Mouse (Mus musculus) MN1 (cell line): ENCODE measurements around the gene Slc16a10.
A peak's percentile ranks its signal among the peaks of the same experiment; 100 is the strongest.

Source experiments
- DNase-seq: peaks from one replicate; pipeline ENCODE4 v3.0.0-alpha.2; 2016; ENCODE audit warnings: low spot score

Gene Slc16a10

GRCm38 (mm10) chr10:40108992-40109391 lies 33.1 kb downstream of the Slc16a10 start:
- DNase-seq, result no peak

- DNase-seq, result no peak
These were observed 34.1 kb downstream of the Slc16a10 start for GRCm38 (mm10) chr10:40107995-40108394.

DNA sequence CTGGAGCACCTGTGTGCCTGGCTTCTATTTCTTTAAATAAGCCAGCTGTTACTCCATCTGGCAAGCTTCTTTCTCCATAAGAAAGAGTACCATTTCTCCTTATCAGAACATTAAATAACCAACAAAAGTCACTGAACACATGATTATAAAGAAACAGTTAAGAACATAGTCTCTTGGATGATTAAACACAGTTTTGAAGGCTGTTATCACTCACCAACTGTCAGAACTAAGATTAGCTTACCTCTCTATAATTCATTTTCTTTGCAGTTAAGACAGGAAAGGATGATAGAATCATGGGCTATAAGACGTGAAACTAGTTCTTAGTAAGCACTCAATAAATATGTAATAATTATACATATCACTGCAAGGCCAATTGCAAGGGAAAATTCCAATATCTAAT lies 36.9 kb downstream of the Slc16a10 start:
- no peak for DNase-seq

DNA sequence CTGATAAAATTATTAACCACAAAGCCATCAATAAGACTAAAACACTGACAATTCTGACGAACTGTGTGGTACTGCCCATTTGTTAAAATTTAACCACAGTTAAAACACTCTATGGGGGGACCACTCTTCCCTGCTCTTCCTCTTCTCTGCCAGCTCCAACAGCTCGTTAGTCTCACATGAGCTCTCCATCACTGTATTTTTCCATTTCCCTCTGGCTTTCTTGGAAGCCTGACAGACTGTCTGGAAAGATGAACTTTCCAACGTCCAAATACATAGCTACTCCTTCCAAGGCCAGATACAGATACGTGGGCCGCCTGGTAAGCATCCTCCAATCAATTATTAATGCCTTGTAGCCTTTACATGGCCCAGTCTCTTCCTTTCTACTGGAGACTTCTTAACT lies 38.3 kb downstream of the Slc16a10 start:
- no peak for DNase-seq

DNA sequence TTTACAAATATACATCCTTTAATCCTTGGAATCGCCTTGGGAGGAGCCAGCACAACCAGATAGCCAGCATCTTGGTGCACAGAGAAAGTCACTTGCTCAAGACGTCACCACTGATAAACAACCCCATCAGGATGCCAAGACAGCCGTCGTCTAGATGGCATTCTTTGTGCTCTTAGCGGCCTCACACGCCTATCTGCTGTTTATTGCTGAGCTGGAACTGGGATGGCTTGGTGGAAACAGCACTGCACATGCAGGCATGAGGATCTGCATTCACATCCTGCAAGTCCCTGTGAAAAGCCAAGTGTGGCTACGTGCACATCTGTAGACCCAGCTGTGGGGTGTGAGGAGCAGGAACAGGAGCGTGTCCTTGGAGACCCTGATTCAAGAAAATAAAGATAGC lies 39.1 kb downstream of the Slc16a10 start:
- no peak for DNase-seq

- DNase-seq, result no peak
These were observed 39.9 kb downstream of the Slc16a10 start for GRCm38 (mm10) chr10:40102166-40102565.

- DNase-seq, result no peak
These were observed 43.6 kb downstream of the Slc16a10 start for GRCm38 (mm10) chr10:40098441-40098840.

DNA sequence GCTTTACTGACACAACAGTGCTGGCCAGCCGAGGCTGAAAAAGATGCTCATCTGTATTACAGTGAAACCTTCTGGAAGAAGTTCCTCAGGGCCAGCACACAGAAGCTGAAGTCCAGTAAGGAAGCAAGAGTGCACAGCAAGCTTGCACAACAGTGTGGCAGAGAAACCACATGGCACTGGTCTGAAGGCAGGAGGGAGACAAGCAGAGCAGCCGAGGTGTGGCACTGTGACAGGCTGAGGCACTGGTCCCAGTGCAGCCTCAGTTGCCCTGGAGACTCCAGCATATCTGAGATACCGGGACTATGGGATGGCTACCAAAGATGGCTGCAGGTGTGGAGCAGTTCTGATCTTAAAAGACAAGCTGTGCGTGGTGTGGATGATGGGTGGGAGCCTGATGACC lies 44.5 kb downstream of the Slc16a10 start:
- no peak for DNase-seq

DNA sequence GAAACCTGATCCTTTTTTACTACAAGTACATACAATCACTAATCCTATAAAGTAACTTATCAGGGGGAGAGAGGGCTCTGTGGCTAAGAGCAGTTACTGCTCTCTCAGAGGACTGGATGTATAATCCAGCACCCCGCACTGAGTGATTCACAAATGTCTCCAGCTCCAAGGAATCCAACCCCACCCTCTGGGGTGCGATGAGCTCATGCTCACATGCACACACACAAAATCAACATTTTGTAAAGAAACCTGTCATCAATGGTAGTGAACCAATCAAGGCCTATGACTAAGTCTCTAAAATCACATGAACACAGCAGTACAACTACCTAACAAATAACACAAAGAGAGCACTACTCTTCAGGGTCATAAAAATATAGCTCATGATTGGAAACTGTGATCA lies 47.3 kb downstream of the Slc16a10 start:
- no peak for DNase-seq

- no peak for DNase-seq
These were observed 48.5 kb downstream of the Slc16a10 start for GRCm38 (mm10) chr10:40093526-40093925.

DNA sequence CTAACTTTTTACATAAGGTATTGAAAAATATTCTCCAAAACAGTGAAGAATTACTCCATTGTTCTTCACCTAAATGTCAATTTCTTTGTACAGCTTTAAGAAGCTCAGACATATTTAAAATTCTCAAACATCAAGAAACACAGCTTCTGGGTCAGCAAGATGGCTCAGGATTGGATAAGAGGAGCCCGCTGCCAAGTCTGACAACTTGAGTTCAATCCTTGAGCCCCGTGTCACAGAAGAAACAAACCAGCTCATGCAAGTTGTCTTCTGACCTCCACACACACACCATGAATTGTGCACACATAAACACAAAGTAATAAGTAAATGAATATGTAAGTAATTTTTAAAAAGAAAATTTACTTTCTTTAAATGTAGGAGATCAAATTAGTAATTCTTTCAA lies 50.6 kb downstream of the Slc16a10 start:
- no peak for DNase-seq

- DNase-seq, result no peak
These were observed 51.3 kb downstream of the Slc16a10 start for GRCm38 (mm10) chr10:40090504-40091428.

DNA sequence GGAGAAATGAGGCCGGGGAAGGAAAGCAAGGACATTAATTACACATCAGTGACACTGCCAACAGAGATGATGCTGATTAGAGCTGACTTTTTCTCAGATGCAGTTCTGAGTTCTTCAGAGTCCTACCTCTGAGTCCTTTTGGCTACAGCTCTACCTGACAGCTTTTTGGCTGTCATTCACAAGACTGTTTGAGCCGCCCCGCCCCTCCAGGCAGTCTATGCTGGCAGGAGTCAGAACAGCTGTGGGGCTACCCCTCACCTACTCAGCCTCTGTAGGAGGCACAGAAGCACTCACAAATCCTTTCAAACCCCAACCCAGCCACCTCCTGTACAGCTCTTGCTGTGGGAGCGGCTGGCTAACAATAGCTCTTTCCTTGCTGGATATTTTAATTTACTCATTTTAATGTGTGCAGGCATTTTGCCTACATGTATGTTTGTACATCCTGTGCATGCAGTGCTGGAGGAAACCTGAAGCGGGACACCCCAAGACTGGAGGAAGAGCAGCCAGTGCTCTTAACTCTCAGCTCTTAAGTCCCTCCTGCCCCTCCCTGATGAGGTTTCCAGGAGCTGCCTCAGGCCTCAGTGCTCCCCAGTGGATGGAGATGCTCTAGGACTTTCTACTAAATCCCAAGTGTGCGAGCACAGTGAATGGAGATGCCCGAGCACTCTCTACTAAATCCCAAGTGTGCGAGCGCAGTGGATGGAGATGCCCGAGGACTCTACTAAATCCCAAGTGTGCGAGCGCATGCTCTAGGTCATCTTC lies 57.5 kb downstream of the Slc16a10 start:
- DNase-seq, result no peak

DNA sequence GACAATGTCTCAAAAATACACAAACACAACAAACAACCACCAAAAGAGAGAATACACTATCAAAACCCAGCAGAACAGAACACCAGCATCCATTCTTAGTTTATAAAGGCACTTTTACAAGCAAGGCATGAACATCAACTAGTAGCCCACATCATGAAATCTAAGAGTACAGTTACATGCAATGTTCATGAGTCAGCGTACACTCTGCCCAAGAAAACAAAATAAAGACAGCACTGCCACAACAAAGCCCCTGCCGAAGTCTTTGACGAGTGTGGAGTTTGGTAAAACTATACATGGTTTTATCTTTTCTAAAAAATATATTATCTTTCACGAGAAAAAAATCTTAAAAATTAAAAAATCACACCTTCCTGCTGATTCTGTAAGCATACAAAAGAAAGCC lies 58.5 kb downstream of the Slc16a10 start:
- no peak for DNase-seq

- no peak for DNase-seq
These were observed 59.4 kb downstream of the Slc16a10 start for GRCm38 (mm10) chr10:40082668-40083067.

DNA sequence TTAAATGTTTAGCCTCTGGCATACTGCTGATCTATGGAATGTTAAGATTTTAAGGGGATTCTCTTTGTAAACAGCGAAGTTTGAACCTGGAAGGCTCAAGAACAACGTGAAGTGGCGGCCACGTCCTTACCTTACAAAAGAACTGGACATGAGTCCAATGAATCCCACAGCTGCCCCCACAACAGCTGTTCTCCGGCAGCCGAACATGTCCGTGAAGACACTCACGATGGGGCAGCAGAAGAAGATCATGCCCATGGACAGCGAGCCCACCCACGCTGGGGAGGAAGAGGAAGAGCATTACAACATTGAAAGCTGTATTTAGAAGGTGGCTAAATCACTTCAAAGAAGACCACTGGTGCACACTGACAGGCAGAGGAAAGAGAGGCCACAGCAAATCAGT lies 61.5 kb downstream of the Slc16a10 start:
- DNase-seq, result no peak

DNA sequence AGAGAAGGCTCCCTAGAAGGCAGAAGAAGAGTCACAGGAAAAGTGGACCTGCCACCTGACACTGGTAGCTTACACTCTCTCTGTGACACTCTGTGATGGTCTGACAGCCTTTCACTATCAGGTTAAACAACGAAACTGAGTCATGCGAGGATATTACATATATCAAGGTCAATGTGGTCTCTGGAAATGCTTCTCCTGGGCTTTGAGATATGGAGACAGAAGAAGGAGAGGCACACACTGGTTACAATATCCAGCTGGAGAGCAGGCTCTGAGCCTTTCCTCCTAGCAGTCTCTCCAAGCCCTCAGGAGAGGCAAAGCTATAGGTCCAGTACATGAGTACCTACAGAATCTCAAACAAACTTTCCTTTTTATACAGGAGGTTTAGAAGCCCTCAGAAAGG lies 62.8 kb downstream of the Slc16a10 start:
- no peak for DNase-seq

- DNase-seq, result no peak
These were observed 64.1 kb downstream of the Slc16a10 start for GRCm38 (mm10) chr10:40077960-40078353.

DNA sequence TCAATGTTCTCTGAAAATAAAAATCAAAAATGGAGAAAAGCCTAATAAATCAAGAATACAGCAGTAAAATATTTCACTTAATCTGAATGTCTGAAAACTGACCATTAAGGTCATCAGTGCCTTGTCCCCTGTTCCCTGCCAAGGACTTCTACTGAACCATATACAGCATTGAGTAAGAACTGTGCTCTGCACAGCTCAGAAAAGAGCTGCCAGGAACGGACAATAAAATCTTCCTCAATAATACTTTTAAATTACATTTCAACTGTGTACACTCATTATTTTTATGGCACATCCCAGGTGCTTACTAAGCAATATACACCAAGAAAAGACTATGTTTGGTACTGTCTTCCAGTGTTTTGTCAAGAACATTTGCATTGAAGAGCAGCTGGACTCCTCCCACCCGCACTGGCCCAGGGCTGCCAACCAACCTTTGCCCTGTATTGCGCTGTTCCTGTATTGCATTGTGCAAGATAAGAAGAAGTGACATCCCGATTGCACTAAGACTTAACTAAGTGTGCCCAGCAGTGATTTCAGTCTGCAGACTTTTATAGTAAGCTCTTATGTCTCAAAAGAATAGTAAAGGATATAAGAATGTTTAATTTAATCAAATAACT lies 64.6 kb downstream of the Slc16a10 start:
- no peak for DNase-seq

- DNase-seq, result peak; percentile 22
These were observed 68.5 kb downstream of the Slc16a10 start for GRCm38 (mm10) chr10:40073608-40074007.

DNA sequence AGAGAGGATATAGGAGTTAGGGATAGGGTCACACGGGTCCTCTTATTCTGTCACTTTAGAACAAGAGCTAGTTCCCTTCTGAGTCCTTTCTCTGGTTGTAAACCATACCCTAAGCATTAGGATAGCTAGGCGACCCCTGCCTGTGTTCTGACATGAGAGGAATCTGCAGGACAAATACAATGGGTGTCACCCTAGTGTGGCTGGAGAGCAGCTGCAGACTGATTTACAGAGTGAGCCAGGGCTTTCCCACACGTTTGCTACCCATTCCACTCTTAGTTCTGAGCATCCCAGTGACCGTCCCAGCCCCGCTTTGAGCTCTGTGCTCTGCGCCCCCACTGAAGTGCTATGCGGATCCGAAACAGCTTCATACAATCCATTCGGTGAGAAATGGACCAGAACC lies 71.4 kb downstream of the Slc16a10 start:
- no peak for DNase-seq

- DNase-seq, result no peak
These were observed 72.8 kb downstream of the Slc16a10 start for GRCm38 (mm10) chr10:40069270-40069669.

- DNase-seq, result no peak
These were observed 73.5 kb downstream of the Slc16a10 start for GRCm38 (mm10) chr10:40068595-40068994.
